Mouse (Mus musculus) embryo, embryonic 9.5 days (tissue): Measurements from ENCODE around the gene Rxrb.

Experiments used
- DNase-seq: peaks from one replicate; pipeline ENCODE4 v3.0.0-alpha.2; 2017; ENCODE audit errors: extremely low spot score

Gene Rxrb

GRCm38 (mm10) chr17:34024861-34025755, 6.5 kb upstream of the Rxrb start:
- peak; percentile 57 for DNase-seq

GRCm38 (mm10) chr17:34025756-34026151, 5.9 kb upstream of the Rxrb start:
- peak; percentile 92 for DNase-seq

- no peak for DNase-seq
Measured at GRCm38 (mm10) chr17:34026221-34026620, 5.4 kb upstream of the Rxrb start.

GRCm38 (mm10) chr17:34026917-34027655, 4.5 kb upstream of the Rxrb start:
- DNase-seq = no peak

DNA sequence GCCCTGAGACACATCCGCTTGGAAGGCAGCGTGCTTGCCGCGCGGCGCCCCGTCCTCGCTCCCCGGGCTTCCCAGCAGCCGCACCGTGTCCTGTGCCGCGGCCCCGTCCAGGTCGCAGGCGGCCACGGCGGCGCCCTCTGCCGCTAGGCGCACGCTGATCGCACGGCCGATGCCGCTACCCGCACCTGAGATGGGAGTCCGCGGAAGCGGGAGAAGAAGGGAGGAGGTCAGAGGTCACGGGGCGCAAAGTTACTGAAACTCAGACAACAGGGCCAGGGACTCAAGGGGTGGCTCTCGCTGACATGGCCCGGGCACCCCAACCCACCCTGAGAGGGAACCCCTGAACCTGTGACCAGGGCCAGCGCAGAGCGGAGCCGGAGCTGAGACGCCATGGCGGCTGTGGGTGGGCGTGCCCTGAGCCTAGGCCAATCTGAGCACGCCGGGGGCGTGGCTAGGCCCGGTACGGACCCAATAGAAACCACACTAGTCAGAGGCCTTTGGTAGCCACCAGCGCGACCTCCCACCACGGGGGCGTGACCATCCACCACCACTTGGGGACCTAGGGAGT, 3.9 kb upstream of the Rxrb start, which contains the start of gene H2-Ke6:
Gene H2-Ke6 (minus strand): TSS at position 405 of the 568 bp plus-strand sequence.
- DNase-seq = peak; percentile 96

DNA sequence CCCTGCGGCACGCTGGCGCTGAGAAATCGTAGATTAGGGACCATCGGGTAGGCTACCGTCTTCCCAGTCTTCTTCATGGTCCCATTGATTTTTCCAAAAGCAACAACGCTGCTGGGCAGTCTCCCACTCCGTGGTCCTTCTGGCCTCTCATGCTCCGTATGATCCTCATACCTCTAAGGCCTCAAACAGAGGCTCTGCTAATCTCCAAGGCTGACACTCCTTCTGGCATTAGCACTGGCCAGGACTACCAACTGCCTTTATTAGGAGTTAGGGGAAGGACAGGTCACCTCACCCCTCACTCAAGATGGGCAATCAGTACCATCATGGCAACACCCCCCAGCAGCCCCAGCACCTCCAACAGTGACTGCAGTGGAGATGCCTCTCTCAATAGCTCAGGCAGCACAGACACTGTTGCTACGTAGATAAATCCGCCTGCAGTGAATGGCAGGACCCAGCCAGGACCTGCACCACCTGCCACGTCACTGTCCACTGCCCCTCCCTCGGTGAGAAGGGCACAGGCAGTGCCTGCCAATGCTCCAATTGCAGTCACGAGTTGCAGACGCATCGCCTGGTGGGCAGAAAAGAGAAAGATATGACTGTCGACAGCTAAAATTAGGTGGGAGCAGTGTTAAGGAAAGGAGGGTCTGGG, 3.0 kb upstream of the Rxrb start:
- DNase-seq = no peak

- DNase-seq = no peak
Measured at GRCm38 (mm10) chr17:34029150-34029889, 2.3 kb upstream of the Rxrb start.

GRCm38 (mm10) chr17:34029890-34030595, 1.6 kb upstream of the Rxrb start:
- DNase-seq = no peak

- no peak for DNase-seq
Measured at GRCm38 (mm10) chr17:34030861-34031326, 718 bp upstream of the Rxrb start.

DNA sequence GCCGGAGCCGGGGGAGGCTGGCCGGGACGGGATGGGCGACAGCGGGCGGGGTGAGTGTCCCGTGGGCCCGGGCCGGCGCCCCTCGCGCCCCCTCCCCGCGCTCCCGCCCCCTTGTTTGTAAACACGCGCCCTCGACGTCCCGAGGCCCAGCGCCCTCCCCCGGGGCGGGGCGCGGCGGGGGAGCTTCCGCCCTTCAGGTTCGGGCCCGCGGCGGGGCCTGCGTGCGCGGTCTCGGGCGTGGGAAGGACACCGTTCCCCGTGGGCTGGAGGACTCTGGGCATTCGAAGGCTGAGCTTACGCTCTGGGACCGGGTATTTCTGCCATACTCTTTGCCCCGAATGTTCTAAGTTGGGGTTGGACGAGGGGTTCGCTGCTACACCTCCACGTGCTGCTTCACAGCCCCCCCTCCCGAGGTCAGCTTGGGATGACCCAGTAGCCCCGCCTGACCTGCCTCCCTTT, 591 bp downstream of the Rxrb start:
- DNase-seq = peak; percentile 58

DNA sequence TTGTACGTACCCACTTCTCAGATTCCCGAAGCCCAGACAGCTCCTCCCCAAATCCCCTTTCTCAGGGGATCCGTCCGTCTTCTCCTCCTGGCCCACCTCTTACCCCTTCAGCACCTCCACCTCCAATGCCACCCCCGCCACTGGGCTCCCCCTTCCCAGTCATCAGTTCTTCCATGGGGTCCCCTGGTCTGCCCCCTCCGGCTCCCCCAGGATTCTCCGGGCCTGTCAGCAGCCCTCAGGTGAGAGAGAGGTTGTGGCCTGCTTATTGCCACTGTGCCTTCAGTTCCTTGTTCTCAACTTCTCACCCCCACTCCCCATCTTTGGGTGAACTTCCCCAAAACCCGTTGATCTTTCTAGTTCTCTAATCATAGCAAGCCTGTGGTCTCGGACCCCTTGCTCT, 1.2 kb downstream of the Rxrb start:
- DNase-seq = no peak

- no peak for DNase-seq
Measured at GRCm38 (mm10) chr17:34033441-34033840, 1.8 kb downstream of the Rxrb start.

DNA sequence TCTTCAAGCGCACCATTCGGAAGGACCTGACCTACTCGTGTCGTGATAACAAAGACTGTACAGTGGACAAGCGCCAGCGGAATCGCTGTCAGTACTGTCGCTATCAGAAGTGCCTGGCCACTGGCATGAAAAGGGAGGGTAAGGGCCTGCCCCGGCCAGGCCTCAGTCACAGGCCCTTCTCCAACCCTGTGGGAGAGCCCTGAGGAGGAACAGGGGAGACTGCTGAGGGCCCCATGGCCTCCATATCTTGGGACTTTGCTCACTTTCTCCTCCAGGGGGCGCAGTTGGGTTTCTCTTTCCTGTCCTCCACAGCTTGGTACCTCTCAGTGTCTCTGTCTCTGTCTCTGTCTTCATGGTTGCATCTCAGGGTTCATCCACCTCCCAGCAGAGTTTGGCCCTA, 2.5 kb downstream of the Rxrb start:
- DNase-seq = peak; percentile 71

DNA sequence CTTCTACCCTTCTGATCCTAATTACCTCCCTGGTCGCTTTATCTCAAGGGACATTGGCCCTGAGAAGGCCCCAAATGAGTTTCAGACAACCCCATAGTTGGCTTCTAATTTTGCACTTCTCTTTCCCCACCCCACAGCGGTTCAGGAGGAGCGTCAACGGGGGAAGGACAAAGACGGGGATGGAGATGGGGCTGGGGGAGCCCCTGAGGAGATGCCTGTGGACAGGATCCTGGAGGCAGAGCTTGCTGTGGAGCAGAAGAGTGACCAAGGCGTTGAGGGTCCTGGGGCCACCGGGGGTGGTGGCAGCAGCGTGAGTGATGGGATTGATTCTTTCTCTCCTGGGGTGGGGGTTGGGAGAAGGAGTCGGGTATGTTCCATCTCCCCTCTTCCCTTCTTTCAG, 3.9 kb downstream of the Rxrb start:
- no peak for DNase-seq

DNA sequence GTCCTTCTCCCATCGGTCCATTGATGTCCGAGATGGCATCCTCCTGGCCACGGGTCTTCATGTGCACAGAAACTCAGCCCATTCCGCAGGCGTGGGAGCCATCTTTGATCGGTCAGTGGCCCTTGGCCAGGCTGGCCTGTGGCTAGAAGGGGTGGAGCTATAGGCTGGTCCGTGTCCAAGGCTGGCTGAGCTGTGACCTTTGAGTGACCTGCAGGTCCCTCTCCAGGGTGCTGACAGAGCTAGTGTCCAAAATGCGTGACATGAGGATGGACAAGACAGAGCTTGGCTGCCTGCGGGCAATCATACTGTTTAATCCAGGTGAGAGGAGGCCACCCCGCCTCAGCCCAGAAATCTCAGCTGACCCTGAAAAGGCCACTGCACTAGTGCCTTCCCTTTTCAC, 5.0 kb downstream of the Rxrb start:
- DNase-seq = no peak

DNA sequence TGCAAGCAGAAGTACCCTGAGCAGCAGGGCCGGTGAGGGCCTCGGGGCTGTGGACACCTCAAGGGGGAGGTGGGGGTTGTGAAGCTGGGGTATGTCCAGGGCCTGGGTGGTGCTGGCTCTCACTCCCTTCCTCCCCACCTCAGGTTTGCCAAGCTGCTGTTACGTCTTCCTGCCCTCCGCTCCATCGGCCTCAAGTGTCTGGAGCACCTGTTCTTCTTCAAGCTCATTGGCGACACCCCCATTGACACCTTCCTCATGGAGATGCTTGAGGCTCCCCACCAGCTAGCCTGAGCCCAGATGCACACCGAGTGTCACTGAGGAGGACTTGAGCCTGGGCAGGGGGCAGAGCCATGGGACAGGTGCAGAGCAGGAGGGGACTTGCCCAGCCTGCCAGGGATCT, 5.6 kb downstream of the Rxrb start:
- no peak for DNase-seq

- no peak for DNase-seq
Measured at GRCm38 (mm10) chr17:34038440-34038839, 6.8 kb downstream of the Rxrb start.

GRCm38 (mm10) chr17:34038878-34039561, 7.4 kb downstream of the Rxrb start, which contains the start of gene Col11a2:
Gene Col11a2, plus strand, starts transcription at chr17:34039437.
- no peak for DNase-seq

DNA sequence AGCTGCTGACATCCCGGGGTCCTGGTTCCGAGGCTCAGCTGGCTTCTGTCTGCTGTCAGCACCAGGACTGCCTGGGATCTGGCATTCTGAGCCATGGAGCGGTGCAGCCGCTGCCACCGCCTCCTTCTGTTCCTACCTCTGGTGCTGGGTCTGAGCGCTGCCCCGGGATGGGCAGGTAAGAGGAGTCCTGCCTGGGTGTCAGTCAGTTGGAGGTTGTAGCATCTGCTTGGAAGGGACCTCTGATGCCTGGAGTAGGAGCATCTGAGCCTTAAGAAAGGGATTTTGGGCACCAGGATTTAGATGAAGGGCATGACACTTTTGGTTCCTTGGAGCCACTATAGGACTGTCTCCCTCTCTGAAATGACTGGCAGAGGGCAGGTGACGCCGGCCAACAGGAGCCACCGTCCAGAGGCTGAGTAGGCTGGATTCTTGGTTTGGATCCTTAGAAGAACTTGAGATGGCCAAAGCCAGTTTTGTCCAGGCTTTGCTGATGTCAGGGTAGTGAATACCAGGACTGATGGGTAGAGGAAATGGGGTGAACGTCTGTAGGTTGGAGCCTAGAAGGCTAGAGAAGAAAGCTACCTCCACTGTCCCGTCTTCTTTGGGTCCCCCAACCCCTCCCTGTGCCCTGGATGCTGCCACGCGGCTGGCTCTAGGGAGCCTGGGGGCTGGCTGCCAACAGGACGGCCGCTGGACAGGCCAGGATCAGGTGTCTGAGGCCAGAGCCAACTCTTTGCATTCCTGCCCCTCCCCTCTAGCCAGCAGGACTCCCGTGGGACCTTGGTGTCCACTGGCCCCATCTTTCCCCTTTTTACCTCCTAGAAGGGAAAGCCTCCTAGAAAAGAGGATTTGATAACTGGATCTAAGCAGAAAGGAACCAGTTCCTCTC, 8.2 kb downstream of the Rxrb start:
- no peak for DNase-seq
